Mouse (Mus musculus) liver, embryonic 13.5 days (tissue): Measurements from ENCODE around the gene Ifi214. TPM values are rescaled to one million over a fixed set of nuclear protein-coding genes. Genes with fewer than 3 reads are reported as not detected.

Source experiments
- microRNA-seq: library from miRNA; unstranded; fragments of <30 nt; microRNA quantifications from one replicate; pipeline ENCODE4, GENCODE M21; 2016
- polyA plus RNA-seq: library from polyadenylated mRNA; unstranded; fragments of >200 nt; fragmentation: Nextera tagmentation; extraction: Ambion mirVana; gene quantifications from 2 replicates; pipeline ENCODE4 v1.2.1, GENCODE M21; 2015

The Ifi214 gene
- polyA plus RNA-seq, 1 experiment from 2014 or later = not detected

Small RNA genes lying within 50 kb of the gene (microRNA-seq; reads per million reads assigned to microRNA genes)
- not detected for gene Gm44481

Other genes starting within 250 kb of the Ifi214 start
- 61.5 and 68.9 TPM in 2 replicates for gene Ackr1, start 202.2 kb downstream of the Ifi214 start, polyA plus RNA-seq
- gene Aim2, start 185.1 kb downstream of the Ifi214 start, polyA plus RNA-seq = 4.3 and 5.1 TPM in 2 replicates
- 1.1 and 1.5 TPM in 2 replicates for gene Cadm3, start 168.3 kb downstream of the Ifi214 start, polyA plus RNA-seq
- 0.10 and 0.12 TPM in 2 replicates for gene Ifi206, start 44.9 kb downstream of the Ifi214 start, polyA plus RNA-seq
- gene Ifi213, start 63.3 kb upstream of the Ifi214 start, polyA plus RNA-seq = not detected in 2 replicates
- gene Ifi209, start 95.0 kb upstream of the Ifi214 start, polyA plus RNA-seq = 0.17 and 0.32 TPM in 2 replicates
- gene Ifi208, start 137.7 kb upstream of the Ifi214 start, polyA plus RNA-seq = not detected in 2 replicates
- gene Ifi207, start 205.8 kb upstream of the Ifi214 start, polyA plus RNA-seq = 0.78 and 1.1 TPM in 2 replicates
- 3.0 and 4.5 TPM in 2 replicates for gene Ifi204, start 231.0 kb upstream of the Ifi214 start, polyA plus RNA-seq